Mouse (Mus musculus): ENCODE results near the gene Osbpl10.
"Not testable (repeated sequence)": the region's sequence is repeated elsewhere in the genome, so short reads cannot be mapped to it uniquely, and the experiment has no call there.

DNA sequence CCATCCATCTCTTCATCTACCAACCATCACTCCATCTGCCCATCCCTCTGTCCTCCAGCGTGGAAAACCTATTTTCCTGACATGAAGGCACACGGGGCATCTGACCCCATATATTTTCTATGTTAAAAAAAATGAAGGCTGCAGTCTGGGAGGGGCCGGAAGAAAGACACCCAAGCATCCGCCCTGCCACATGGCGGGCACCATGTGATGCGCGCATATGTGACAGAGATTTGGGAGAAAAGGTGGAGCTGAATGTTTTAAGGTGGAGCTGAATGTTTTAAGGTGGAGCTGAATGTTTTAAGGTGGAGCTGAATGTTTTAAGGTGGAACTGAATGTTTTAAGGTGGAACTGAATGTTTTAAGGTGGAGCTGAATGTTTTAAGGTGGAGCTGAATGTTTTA is 12.1 kb upstream of the Osbpl10 start:
- TF ChIP-seq CTCF (conservative IDR thresholded peaks at IDR 0.05; ENCODE audit: insufficient read depth, insufficient read length, low read depth, low read length); POLR2A (IDR thresholded peaks at IDR 0.05; ENCODE audit: low read depth, low read length): not testable (repeated sequence)
